Mouse (Mus musculus): ENCODE measurements around the gene Tsen54. TPM values are rescaled to one million over a fixed set of nuclear protein-coding genes. Genes with fewer than 3 reads are reported as not detected.

Gene Tsen54
- polyA plus RNA-seq, 1 experiment, result 28.9 TPM

- TF ChIP-seq CTCF (IDR thresholded peaks at IDR 0.05; ENCODE audit: insufficient read depth, low read length), result no peak
- no peak for TF ChIP-seq POLR2A (IDR thresholded peaks at IDR 0.05; ENCODE audit: borderline replicate concordance, extremely low read depth, low read depth, low read length)
- DNase-seq, result no peak
- no peak overlapping the region for H3K4me3 ChIP-seq (replicated peaks; ENCODE audit: extremely low read depth, low read depth, low read length)
- 87% methylated on average over 18 of the region's 18 CpGs for WGBS
- H3K4me1 ChIP-seq (ENCODE audit: control insufficient read depth, insufficient read depth, low read length), result peaks cover 5% of the 10 kb centered on the region
These were observed 13.5 kb upstream of the Tsen54 start for GRCm38 (mm10) chr11:115800981-115801380.

- TF ChIP-seq CTCF (IDR thresholded peaks at IDR 0.05; ENCODE audit: insufficient read depth, low read length), result no peak
- TF ChIP-seq POLR2A (IDR thresholded peaks at IDR 0.05; ENCODE audit: borderline replicate concordance, extremely low read depth, low read depth, low read length), result no peak
- WGBS, result 80% methylated on average over 24 of the region's 24 CpGs
- DNase-seq, result no peak
- Histone ChIP-seq H3K4me1 (ENCODE audit: control insufficient read depth, insufficient read depth, low read length) (peaks cover 19% of the 10 kb centered on the region), H3K4me3 (replicated peaks; ENCODE audit: extremely low read depth, low read depth, low read length) (no peak overlapping the region)
These were observed 11.3 kb upstream of the Tsen54 start for GRCm38 (mm10) chr11:115803072-115803709.

- DNase-seq, result no peak
- TF ChIP-seq CTCF (IDR thresholded peaks at IDR 0.05; ENCODE audit: insufficient read depth, low read length), result no peak
- no peak for TF ChIP-seq POLR2A (IDR thresholded peaks at IDR 0.05; ENCODE audit: borderline replicate concordance, extremely low read depth, low read depth, low read length)
- 92% methylated on average over 7 of the region's 7 CpGs for WGBS
These were observed 9.5 kb upstream of the Tsen54 start for GRCm38 (mm10) chr11:115805005-115805404.

GRCm38 (mm10) chr11:115806154-115806553, 8.4 kb upstream of the Tsen54 start:
- H3K4me1 ChIP-seq (ENCODE audit: control insufficient read depth, insufficient read depth, low read length), result peaks cover 24% of the 10 kb centered on the region
- DNase-seq, result peak; percentile 47
- no peak overlapping the region for H3K4me3 ChIP-seq (replicated peaks; ENCODE audit: extremely low read depth, low read depth, low read length)
- TF ChIP-seq POLR2A (IDR thresholded peaks at IDR 0.05; ENCODE audit: borderline replicate concordance, extremely low read depth, low read depth, low read length) (peak; percentile 18; the same call in 1 of the 2 replicates), CTCF (IDR thresholded peaks at IDR 0.05; ENCODE audit: insufficient read depth, low read length) (no peak)
- 53% methylated on average over 10 of the region's 10 CpGs for WGBS

More at GRCm38 (mm10) chr11:115805005-115805404, 9.5 kb upstream of the Tsen54 start:
- H3K4me1 ChIP-seq (ENCODE audit: control insufficient read depth, insufficient read depth, low read length), result peaks cover 24% of the 10 kb centered on the region
- H3K4me3 ChIP-seq (replicated peaks; ENCODE audit: extremely low read depth, low read depth, low read length), result no peak overlapping the region

GRCm38 (mm10) chr11:115807306-115807705, 7.2 kb upstream of the Tsen54 start:
- no peak for DNase-seq
- WGBS, result 82% methylated on average over 6 of the region's 6 CpGs
- Histone ChIP-seq H3K4me3 (replicated peaks; ENCODE audit: extremely low read depth, low read depth, low read length) (no peak overlapping the region), H3K4me1 (ENCODE audit: control insufficient read depth, insufficient read depth, low read length) (peaks cover 24% of the 10 kb centered on the region)
- TF ChIP-seq POLR2A (IDR thresholded peaks at IDR 0.05; ENCODE audit: borderline replicate concordance, extremely low read depth, low read depth, low read length) (no peak), CTCF (IDR thresholded peaks at IDR 0.05; ENCODE audit: insufficient read depth, low read length) (no peak)

- Histone ChIP-seq H3K4me3 (replicated peaks; ENCODE audit: extremely low read depth, low read depth, low read length) (no peak overlapping the region), H3K4me1 (ENCODE audit: control insufficient read depth, insufficient read depth, low read length) (peaks cover 24% of the 10 kb centered on the region)
- 62% methylated on average over 11 of the region's 11 CpGs for WGBS
- TF ChIP-seq CTCF (IDR thresholded peaks at IDR 0.05; ENCODE audit: insufficient read depth, low read length) (no peak), POLR2A (IDR thresholded peaks at IDR 0.05; ENCODE audit: borderline replicate concordance, extremely low read depth, low read depth, low read length) (no peak)
- DNase-seq, result no peak
These were observed 6.6 kb upstream of the Tsen54 start for GRCm38 (mm10) chr11:115807971-115808370.

GRCm38 (mm10) chr11:115808696-115809310, 5.7 kb upstream of the Tsen54 start:
- peak overlapping the region; percentile 45 for H3K4me3 ChIP-seq (replicated peaks; ENCODE audit: extremely low read depth, low read depth, low read length)
- peaks cover 20% of the 10 kb centered on the region for H3K4me1 ChIP-seq (ENCODE audit: control insufficient read depth, insufficient read depth, low read length)
- 25% methylated on average over 10 of the region's 10 CpGs for WGBS
- no peak for DNase-seq
- TF ChIP-seq CTCF (IDR thresholded peaks at IDR 0.05; ENCODE audit: insufficient read depth, low read length), result no peak
- TF ChIP-seq POLR2A (IDR thresholded peaks at IDR 0.05; ENCODE audit: borderline replicate concordance, extremely low read depth, low read depth, low read length), result no peak

GRCm38 (mm10) chr11:115809311-115809781, 5.2 kb upstream of the Tsen54 start:
- TF ChIP-seq POLR2A (IDR thresholded peaks at IDR 0.05; ENCODE audit: borderline replicate concordance, extremely low read depth, low read depth, low read length), result peak; percentile 48; the same call in 1 of the 2 replicates
- TF ChIP-seq CTCF (IDR thresholded peaks at IDR 0.05; ENCODE audit: insufficient read depth, low read length), result peak; percentile 17; the same call in 1 of the 2 replicates
- H3K4me3 ChIP-seq (replicated peaks; ENCODE audit: extremely low read depth, low read depth, low read length), result peak overlapping the region; percentile 45
- 41% methylated on average over 8 of the region's 8 CpGs for WGBS
- peaks cover 23% of the 10 kb centered on the region for H3K4me1 ChIP-seq (ENCODE audit: control insufficient read depth, insufficient read depth, low read length)
- DNase-seq, result no peak

GRCm38 (mm10) chr11:115810377-115810776, 4.1 kb upstream of the Tsen54 start:
- Histone ChIP-seq H3K4me3 (replicated peaks; ENCODE audit: extremely low read depth, low read depth, low read length) (peak overlapping the region; percentile 82), H3K4me1 (ENCODE audit: control insufficient read depth, insufficient read depth, low read length) (peaks cover 26% of the 10 kb centered on the region)
- DNase-seq, result peak; percentile 58
- WGBS, result 25% methylated on average over 14 of the region's 14 CpGs
- no peak for TF ChIP-seq CTCF (IDR thresholded peaks at IDR 0.05; ENCODE audit: insufficient read depth, low read length)
- no peak for TF ChIP-seq POLR2A (IDR thresholded peaks at IDR 0.05; ENCODE audit: borderline replicate concordance, extremely low read depth, low read depth, low read length)

Measured in lung, adult 2 months (tissue).